Mouse (Mus musculus) small intestine, adult 2 months (tissue): ENCODE measurements around the gene Crct1. TPM values are rescaled to one million over a fixed set of nuclear protein-coding genes. Genes with fewer than 3 reads are reported as not detected.

Experiments
- H3K27ac ChIP-seq: fragments of 200-500 bp; 2 replicates; pipeline ENCODE4 v1.5.1; 2012; ENCODE audit warnings: low read depth, low read length, control low read depth, inconsistent platforms; ENCODE audit not compliant: insufficient read depth
- H3K27me3 ChIP-seq: fragments of 200-500 bp; 2 replicates; pipeline ENCODE4 v1.6.1; 2012; ENCODE audit warnings: mild to moderate bottlenecking, moderate library complexity, low read length, inconsistent platforms; ENCODE audit not compliant: control insufficient read depth, insufficient read depth
- H3K36me3 ChIP-seq: fragments of 200-500 bp; 2 replicates; pipeline ENCODE4 v1.6.1; 2012; ENCODE audit warnings: mild to moderate bottlenecking, low read length, control low read depth, inconsistent platforms; ENCODE audit not compliant: control insufficient read depth, insufficient read depth
- H3K4me1 ChIP-seq: fragments of 200-500 bp; 2 replicates; pipeline ENCODE4 v1.6.1; 2012; ENCODE audit warnings: low read length, inconsistent platforms, mixed read lengths; ENCODE audit not compliant: control insufficient read depth, insufficient read depth, insufficient read length
- H3K4me3 ChIP-seq: fragments of 200-500 bp; 2 replicates; pipeline ENCODE4 v1.5.1; 2012; ENCODE audit warnings: low read depth, mild to moderate bottlenecking, control low read depth, inconsistent platforms, low read length, moderate library complexity
- CTCF ChIP-seq: fragments of 200-500 bp; IDR thresholded peaks from 2 replicates; pipeline ENCODE4 v1.5.1; 2012; ENCODE audit warnings: low read depth, mild to moderate bottlenecking, control low read depth, inconsistent platforms, low read length, moderate library complexity, mixed read lengths; ENCODE audit not compliant: insufficient replicate concordance, insufficient read length; ENCODE audit errors: extremely low read depth
- POLR2A ChIP-seq: fragments of 200-500 bp; IDR thresholded peaks from 2 replicates; pipeline ENCODE4 v1.6.1; 2012; ENCODE audit warnings: low read depth, mild to moderate bottlenecking, control low read depth, inconsistent platforms, low read length, moderate library complexity
- WGBS: fragments of 180-500 bp; shearing (Covaris S2); methylation state at CpG from one replicate; pipeline ENCODE4 v1.1.7; 2018; 5-methylcytosine and 5-hydroxymethylcytosine counted together
- polyA plus RNA-seq: library from polyadenylated mRNA; depleted of rRNA; stranded (reverse); fragments of >200 nt; gene quantifications from 2 replicates; pipeline ENCODE4 v1.2.3, GENCODE M21; 2012; rRNA removed

Crct1 gene
- 0.19 TPM in 1 of 2 replicates, not detected in the other for polyA plus RNA-seq

GRCm38 (mm10) chr3:93015460-93016104 is at the start of gene Crct1:
Gene Crct1 (minus strand): TSS chr3:93015687.
- H3K4me1 ChIP-seq: no peaks in the 10 kb centered on the region
- TF ChIP-seq CTCF (no peak), POLR2A (no peak)
- peaks cover 2% of the 10 kb centered on the region; the same call in 1 of the 2 replicates for H3K27me3 ChIP-seq
- peak within 1 kb of the TSS; percentile 34 for H3K4me3 ChIP-seq
- no peak within 1 kb of the TSS for H3K27ac ChIP-seq
- WGBS: 23% methylated on average over 4 of the region's 4 CpGs
- H3K36me3 ChIP-seq: no peaks in the 10 kb centered on the region

GRCm38 (mm10) chr3:93052826-93053474 is 37.5 kb upstream of the Crct1 start:
- WGBS: 59% methylated on average over 10 of the region's 10 CpGs
- TF ChIP-seq POLR2A: no peak
- no peak for TF ChIP-seq CTCF
- no peaks in the 10 kb centered on the region for H3K4me1 ChIP-seq
- no peak overlapping the region for H3K27ac ChIP-seq
- no peaks in the 10 kb centered on the region for H3K36me3 ChIP-seq
- no peaks in the 10 kb centered on the region for H3K27me3 ChIP-seq
- no peak overlapping the region for H3K4me3 ChIP-seq

GRCm38 (mm10) chr3:93050182-93050581 is 34.7 kb upstream of the Crct1 start:
- no peaks in the 10 kb centered on the region for H3K36me3 ChIP-seq
- no peaks in the 10 kb centered on the region for H3K27me3 ChIP-seq
- H3K4me1 ChIP-seq: no peaks in the 10 kb centered on the region
- TF ChIP-seq POLR2A: no peak
- TF ChIP-seq CTCF: no peak
- no peak overlapping the region for H3K4me3 ChIP-seq
- no peak overlapping the region for H3K27ac ChIP-seq
- 50% methylated on average over 1 of the region's 1 CpGs for WGBS

- TF ChIP-seq POLR2A (no peak), CTCF (no peak)
- H3K4me1 ChIP-seq: no peaks in the 10 kb centered on the region
- H3K27ac ChIP-seq: no peak overlapping the region
- 39% methylated on average over 5 of the region's 5 CpGs for WGBS
- H3K27me3 ChIP-seq: no peaks in the 10 kb centered on the region
- no peak overlapping the region for H3K4me3 ChIP-seq
- no peaks in the 10 kb centered on the region for H3K36me3 ChIP-seq
These were observed 16.0 kb upstream of the Crct1 start for GRCm38 (mm10) chr3:93031450-93031849.

- TF ChIP-seq CTCF (no peak), POLR2A (no peak)
- no peaks in the 10 kb centered on the region for H3K36me3 ChIP-seq
- no peak overlapping the region for H3K27ac ChIP-seq
- H3K4me1 ChIP-seq: no peaks in the 10 kb centered on the region
- no peak overlapping the region for H3K4me3 ChIP-seq
- WGBS: 60% methylated on average over 2 of the region's 2 CpGs
- no peaks in the 10 kb centered on the region for H3K27me3 ChIP-seq
These were observed 10.0 kb upstream of the Crct1 start for GRCm38 (mm10) chr3:93025486-93025885.

- 63% methylated on average over 3 of the region's 3 CpGs for WGBS
- no peaks in the 10 kb centered on the region for H3K36me3 ChIP-seq
- no peaks in the 10 kb centered on the region for H3K27me3 ChIP-seq
- TF ChIP-seq CTCF: no peak
- no peak for TF ChIP-seq POLR2A
- no peak overlapping the region for H3K4me3 ChIP-seq
- H3K4me1 ChIP-seq: no peaks in the 10 kb centered on the region
- no peak overlapping the region for H3K27ac ChIP-seq
These were observed 8.1 kb upstream of the Crct1 start for GRCm38 (mm10) chr3:93023411-93024184.

GRCm38 (mm10) chr3:93021171-93021570 is 5.7 kb upstream of the Crct1 start:
- TF ChIP-seq CTCF (no peak), POLR2A (no peak)
- Histone ChIP-seq H3K27ac (no peak overlapping the region), H3K4me3 (no peak overlapping the region), H3K27me3 (no peaks in the 10 kb centered on the region), H3K4me1 (no peaks in the 10 kb centered on the region), H3K36me3 (no peaks in the 10 kb centered on the region)
- 87% methylated on average over 1 of the region's 1 CpGs for WGBS
